Comparison of ENCODE assay signal across 19 mouse cellular contexts in genomic region chr5:24894814-24895213, GRCm38 (mm10). TPM values are rescaled to one million over a fixed set of nuclear protein-coding genes. Genes with fewer than 3 reads are reported as not detected.
DNase-seq lines count a peak whose midpoint lies in the region; ATAC-seq and TF ChIP-seq lines count a peak whose summit lies in the region.
"Had no signal": no experiment of that assay in that cellular context is flagged by ENCODE, and none has a peak within 500 bp of the region (broad histone marks: within the 10 kb centered on the region; RNA-seq: fewer than 3 reads in every experiment).

No protein-coding gene starts in this region.

- no peak for TF ChIP-seq EP300 in MEL (IDR thresholded peaks at IDR 0.05; ENCODE audit: low read depth in 1 of 2, low read length in 2 of 2)

- peak overlapping the region; percentile 13; the same call in 1 of the 2 replicates for H3K27ac ChIP-seq in hindbrain, embryonic 10.5 days
- no peak overlapping the region for H3K27ac ChIP-seq in hindbrain, postnatal 0 days
- H3K27ac ChIP-seq in MEL (ENCODE audit: control insufficient read depth, low read depth, low read length) = no peak overlapping the region
- no peak overlapping the region for H3K27ac ChIP-seq in embryonic facial prominence, embryonic 10.5 days (replicated peaks)
- H3K27ac ChIP-seq: embryonic facial prominence, embryonic 13.5 days; hindbrain, embryonic 15.5 days; limb, embryonic 13.5 days; liver, embryonic 15.5 days; midbrain, embryonic 13.5 days had no signal

- H3K4me1 ChIP-seq in hindbrain, embryonic 10.5 days (replicated peaks) = peaks cover 6% of the 10 kb centered on the region; the same call in 1 of the 2 replicates
- no peaks in the 10 kb centered on the region for H3K4me1 ChIP-seq in hindbrain, postnatal 0 days (ENCODE audit: insufficient read depth, low read length)
- H3K4me1 ChIP-seq in MEL (ENCODE audit: control insufficient read depth in 1 of 2, insufficient read depth in 2 of 2, low read length in 2 of 2) = peaks cover 0 to 7% of the 10 kb centered on the region in 2 experiments; a peak in 3 of 4 replicates
- H3K4me1 ChIP-seq in embryonic facial prominence, embryonic 10.5 days = peaks cover 12% of the 10 kb centered on the region
- H3K4me1 ChIP-seq: hindbrain, embryonic 15.5 days; midbrain, embryonic 13.5 days had no signal

- no peaks in the 10 kb centered on the region for H3K27me3 ChIP-seq in hindbrain, embryonic 10.5 days (ENCODE audit: insufficient read depth, poor library complexity, severe bottlenecking)
- no peaks in the 10 kb centered on the region for H3K27me3 ChIP-seq in hindbrain, postnatal 0 days (ENCODE audit: insufficient read depth, low read length)
- H3K27me3 ChIP-seq in MEL (ENCODE audit: control insufficient read depth in 1 of 2, insufficient read depth in 2 of 2, low read length in 2 of 2) = no peaks in the 10 kb centered on the region
- no peaks in the 10 kb centered on the region for H3K27me3 ChIP-seq in embryonic facial prominence, embryonic 10.5 days (replicated peaks; ENCODE audit: low read depth, poor library complexity, severe bottlenecking)
- H3K27me3 ChIP-seq: CH12.LX; embryonic facial prominence, embryonic 13.5 days; hindbrain, embryonic 15.5 days; limb, embryonic 13.5 days; liver, embryonic 15.5 days; midbrain, embryonic 13.5 days had no signal

- no peaks in the 10 kb centered on the region for H3K79me2 ChIP-seq in MEL (ENCODE audit: control insufficient read depth, insufficient read depth, low read length, poor library complexity)

- no peaks in the 10 kb centered on the region for H3K36me3 ChIP-seq in hindbrain, embryonic 10.5 days
- no peaks in the 10 kb centered on the region for H3K36me3 ChIP-seq in hindbrain, postnatal 0 days (ENCODE audit: insufficient read depth, low read length)
- peaks cover 0 to 5% of the 10 kb centered on the region in 2 experiments; a peak in 2 of 4 replicates for H3K36me3 ChIP-seq in MEL (ENCODE audit: control insufficient read depth in 1 of 2, insufficient read depth in 2 of 2, low read length in 2 of 2)
- peaks cover 6% of the 10 kb centered on the region for H3K36me3 ChIP-seq in embryonic facial prominence, embryonic 10.5 days (replicated peaks)
- H3K36me3 ChIP-seq: embryonic facial prominence, embryonic 13.5 days; hindbrain, embryonic 15.5 days; liver, embryonic 15.5 days had no signal

- no peak for DNase-seq in hindbrain, embryonic 10.5 days (ENCODE audit: low spot score)
- DNase-seq in hindbrain, postnatal 0 days (ENCODE audit: low spot score) = no peak
- DNase-seq in MEL (ENCODE audit: low read depth, low spot score) = peak; percentile 51
- DNase-seq in naive thymus-derived CD4-positive, alpha-beta T cell, adult 2 months (ENCODE audit: low read depth) = peak; percentile 39
- no peak for DNase-seq in embryonic facial prominence, embryonic 10.5 days (ENCODE audit: low spot score)
- DNase-seq: adrenal gland, postnatal 25 days; cerebellum, adult 18-20 months; kidney, adult 18-20 months; kidney, postnatal 10 days; lung, postnatal 14 days had no signal

- ATAC-seq in hindbrain, postnatal 0 days = no peak
- ATAC-seq in granulocyte monocyte progenitor cell, adult 5-6 weeks (replicated peaks; ENCODE audit: poor library complexity, severe bottlenecking) = peak; percentile 37
- ATAC-seq in erythroid progenitor cell, adult 5-6 weeks (replicated peaks; ENCODE audit: low FRiP score, poor library complexity, severe bottlenecking) = no peak
- ATAC-seq: midbrain, embryonic 13.5 days had no signal

- 58% methylated on average over 1 of the region's 1 CpGs for WGBS in hindbrain, embryonic 10.5 days
- 58% methylated on average over 1 of the region's 1 CpGs for WGBS in hindbrain, postnatal 0 days
- 81% methylated on average over 1 of the region's 1 CpGs for WGBS in embryonic facial prominence, embryonic 10.5 days

- TF ChIP-seq CTCF in hindbrain, postnatal 0 days (IDR thresholded peaks at IDR 0.05; ENCODE audit: low read depth) = no peak
- no peak for TF ChIP-seq CTCF in MEL (IDR thresholded peaks at IDR 0.05 in 2 of 3, conservative IDR thresholded peaks at IDR 0.05 in 1 of 3; ENCODE audit: control insufficient read depth in 1 of 3, insufficient read depth in 1 of 3, low read depth in 2 of 3, low read length in 3 of 3, poor library complexity in 1 of 3, severe bottlenecking in 1 of 3)

- H3K4me3 ChIP-seq in hindbrain, embryonic 10.5 days = no peak overlapping the region
- no peak overlapping the region for H3K4me3 ChIP-seq in hindbrain, postnatal 0 days (ENCODE audit: low read length)
- H3K4me3 ChIP-seq in MEL (ENCODE audit: control insufficient read depth in 1 of 2, insufficient read depth in 1 of 2, low read depth in 2 of 2, low read length in 2 of 2) = no peak overlapping the region
- H3K4me3 ChIP-seq in embryonic facial prominence, embryonic 10.5 days = no peak overlapping the region
- H3K4me3 ChIP-seq: embryonic facial prominence, embryonic 13.5 days; hindbrain, embryonic 15.5 days; limb, embryonic 13.5 days; liver, embryonic 15.5 days; midbrain, embryonic 13.5 days; myocyte had no signal

- H3K4me2 ChIP-seq in hindbrain, postnatal 0 days (ENCODE audit: low read depth, low read length) = no peak overlapping the region
- H3K4me2 ChIP-seq: embryonic facial prominence, embryonic 13.5 days; hindbrain, embryonic 15.5 days; limb, embryonic 13.5 days; liver, embryonic 15.5 days; midbrain, embryonic 13.5 days had no signal

- TF ChIP-seq RAD21 in MEL (IDR thresholded peaks at IDR 0.05; ENCODE audit: low read depth, low read length) = no peak

- no peaks in the 10 kb centered on the region for H3K9me3 ChIP-seq in hindbrain, embryonic 10.5 days
- H3K9me3 ChIP-seq in hindbrain, postnatal 0 days (ENCODE audit: low read length) = no peaks in the 10 kb centered on the region
- H3K9me3 ChIP-seq in MEL (replicated peaks; ENCODE audit: insufficient read depth, low read length) = no peaks in the 10 kb centered on the region
- no peaks in the 10 kb centered on the region for H3K9me3 ChIP-seq in embryonic facial prominence, embryonic 10.5 days
- H3K9me3 ChIP-seq: embryonic facial prominence, embryonic 13.5 days; hindbrain, embryonic 15.5 days; limb, embryonic 13.5 days; liver, embryonic 15.5 days; midbrain, embryonic 13.5 days had no signal

- TF ChIP-seq POLR2A in MEL (IDR thresholded peaks at IDR 0.05; ENCODE audit: control insufficient read depth in 1 of 2, insufficient read depth in 1 of 2, low read depth in 1 of 2, low read length in 2 of 2, poor library complexity in 1 of 2) = no peak

- H3K9ac ChIP-seq in hindbrain, postnatal 0 days (replicated peaks; ENCODE audit: low read length) = no peak overlapping the region
- H3K9ac ChIP-seq in MEL (ENCODE audit: control insufficient read depth, low read depth, low read length, poor library complexity, severe bottlenecking) = no peak overlapping the region
- H3K9ac ChIP-seq: embryonic facial prominence, embryonic 13.5 days; hindbrain, embryonic 15.5 days; limb, embryonic 13.5 days; liver, embryonic 15.5 days; midbrain, embryonic 13.5 days had no signal

TF ChIP-seq in MEL, 35 proteins besides CTCF, POLR2A, EP300 and RAD21:
- TF ChIP-seq TCF12 (IDR thresholded peaks at IDR 0.05; ENCODE audit: low read depth, low read length) (no peak), ELF1 (IDR thresholded peaks at IDR 0.05; ENCODE audit: low read depth, low read length) (no peak), USF2 (IDR thresholded peaks at IDR 0.05; ENCODE audit: borderline replicate concordance in 1 of 2, insufficient read depth in 1 of 2, low read depth in 1 of 2, low read length in 2 of 2) (no peak), MYC (IDR thresholded peaks at IDR 0.05; ENCODE audit: low read depth, low read length) (no peak), NRF1 (IDR thresholded peaks at IDR 0.05; ENCODE audit: insufficient read depth, low read depth, low read length, poor library complexity, severe bottlenecking) (no peak), MAZ (IDR thresholded peaks at IDR 0.05; ENCODE audit: low read depth, low read length) (no peak), ZKSCAN1 (IDR thresholded peaks at IDR 0.05; ENCODE audit: low read depth, low read length) (no peak), ZNF384 (IDR thresholded peaks at IDR 0.05; ENCODE audit: low read depth, low read length) (no peak), UBTF (IDR thresholded peaks at IDR 0.05; ENCODE audit: borderline replicate concordance, insufficient read depth, low read depth, low read length) (no peak), MEF2A (IDR thresholded peaks at IDR 0.05; ENCODE audit: extremely low read depth, insufficient replicate concordance, low read depth, low read length, poor library complexity, severe bottlenecking) (no peak), POLR2AphosphoS2 (IDR thresholded peaks at IDR 0.05; ENCODE audit: low read length) (no peak), ZC3H11A (IDR thresholded peaks at IDR 0.05; ENCODE audit: low read depth, low read length) (no peak), KAT2A (conservative IDR thresholded peaks at IDR 0.05; ENCODE audit: low read depth, low read length) (no peak), CHD2 (IDR thresholded peaks at IDR 0.05; ENCODE audit: low read length) (no peak), TAL1 (IDR thresholded peaks at IDR 0.05; ENCODE audit: low read length) (no peak), E2F4 (IDR thresholded peaks at IDR 0.05; ENCODE audit: borderline replicate concordance, low read depth, low read length) (no peak), BHLHE40 (IDR thresholded peaks at IDR 0.05; ENCODE audit: borderline replicate concordance, low read depth, low read length) (no peak), POLR2AphosphoS5 (IDR thresholded peaks at IDR 0.05; ENCODE audit: borderline replicate concordance, low read depth, low read length) (no peak)

RNA-seq across cellular contexts. Expression of gene Rheb, which starts 52.4 kb away (rescaled TPM):
- polyA plus RNA-seq in hindbrain, embryonic 10.5 days (2016; fragmentation: Nextera tagmentation; extraction: Ambion mirVana) = 156 and 180 TPM in 2 replicates
- total RNA-seq in hindbrain, postnatal 0 days (2014; rRNA removed) = 78.4 and 89.7 TPM in 2 replicates
- 284 and 287 TPM in 2 replicates for polyA plus RNA-seq in hindbrain, postnatal 0 days (2015; fragmentation: Nextera tagmentation; extraction: Ambion mirVana)
- total RNA-seq in MEL (2012; rRNA removed) = 61.3 and 67.7 TPM in 2 replicates
- 100 to 1,000 TPM; 114 to 731 TPM for polyA plus RNA-seq in MEL (2012; ENCODE audit: insufficient read depth in 1 of 2, insufficient read length in 2 of 2, low read depth in 1 of 2, low replicate concordance in 2 of 2, missing spikeins in 1 of 2)
- 71.9 and 104 TPM in 2 replicates for total RNA-seq in granulocyte monocyte progenitor cell, adult 5-6 weeks (2014; fragmentation: Nextera tagmentation)
- total RNA-seq in granulocyte monocyte progenitor cell, adult 5-6 weeks (2017) = 67.8 and 78.2 TPM in 2 replicates
- 169 and 178 TPM in 2 replicates for polyA plus RNA-seq in embryonic facial prominence, embryonic 10.5 days (2016; fragmentation: Nextera tagmentation; extraction: Ambion mirVana)
- 70.8 and 75.0 TPM in 2 replicates for total RNA-seq in erythroid progenitor cell, adult 5-6 weeks (2015; ENCODE audit: low replicate concordance)
- 37.6 and 73.3 TPM in 2 replicates for total RNA-seq in erythroid progenitor cell, adult 5-6 weeks (2017; ENCODE audit: low replicate concordance)

Comparison
In these comparisons a context has a peak if more than half of its experiments do, and no peak if none do; other contexts are left out.
1. DNase-seq: peak in MEL (single experiment) and naive thymus-derived CD4-positive, alpha-beta T cell, adult 2 months (single experiment); none in hindbrain, embryonic 10.5 days (single experiment), hindbrain, postnatal 0 days (single experiment) and embryonic facial prominence, embryonic 10.5 days (single experiment).